Mouse (Mus musculus) hindbrain, embryonic 13.5 days (tissue): ENCODE measurements at regions not wholly inside any gene's neighbourhood (a gene's known extent, or its start where the extent isn't known, plus 50 kb on each side); places are given as distances from the start of the nearest gene placed in this dataset.

Experiments used
- ATAC-seq: fragments of 200-750 bp; cut with Nextera tagmentation; 2 replicates; pipeline ENCODE4 v1.8.0; 2017; ENCODE audit warnings: moderate TSS enrichment; ENCODE audit not compliant: low FRiP score
- H3K27ac ChIP-seq: fragments of 300-500 bp; sonication (generic); 2 replicates; pipeline ENCODE4 v1.5.1; 2015; ENCODE audit warnings: inconsistent platforms, mild to moderate bottlenecking, moderate library complexity
- H3K27me3 ChIP-seq: fragments of 300-500 bp; sonication (generic); 2 replicates; pipeline ENCODE4 v1.6.1; 2015; ENCODE audit warnings: mild to moderate bottlenecking, inconsistent platforms
- H3K36me3 ChIP-seq: fragments of 300-500 bp; sonication (generic); 2 replicates; pipeline ENCODE4 v1.6.1; 2015; ENCODE audit warnings: mild to moderate bottlenecking, inconsistent platforms
- H3K4me1 ChIP-seq: fragments of 300-500 bp; sonication (generic); replicated peaks from 2 replicates; pipeline ENCODE4 v1.6.1; 2015; ENCODE audit warnings: inconsistent platforms
- H3K4me2 ChIP-seq: fragments of 300-500 bp; sonication (generic); 2 replicates; pipeline ENCODE4 v1.6.1; 2015; ENCODE audit warnings: inconsistent platforms, mild to moderate bottlenecking, moderate library complexity
- H3K4me3 ChIP-seq: fragments of 300-500 bp; sonication (generic); 2 replicates; pipeline ENCODE4 v1.5.1; 2015; ENCODE audit warnings: mild to moderate bottlenecking, inconsistent platforms
- H3K9ac ChIP-seq: fragments of 300-500 bp; sonication (generic); 2 replicates; pipeline ENCODE4 v1.6.1; 2015; ENCODE audit warnings: mild to moderate bottlenecking, inconsistent platforms
- H3K9me3 ChIP-seq: fragments of 300-500 bp; sonication (generic); 2 replicates; pipeline ENCODE4 v1.6.1; 2016; ENCODE audit warnings: inconsistent platforms
- WGBS: fragments of 180-500 bp; shearing (Covaris S2); methylation state at CpG from one replicate; pipeline ENCODE4 v1.1.7; 2015; 5-methylcytosine and 5-hydroxymethylcytosine counted together

DNA sequence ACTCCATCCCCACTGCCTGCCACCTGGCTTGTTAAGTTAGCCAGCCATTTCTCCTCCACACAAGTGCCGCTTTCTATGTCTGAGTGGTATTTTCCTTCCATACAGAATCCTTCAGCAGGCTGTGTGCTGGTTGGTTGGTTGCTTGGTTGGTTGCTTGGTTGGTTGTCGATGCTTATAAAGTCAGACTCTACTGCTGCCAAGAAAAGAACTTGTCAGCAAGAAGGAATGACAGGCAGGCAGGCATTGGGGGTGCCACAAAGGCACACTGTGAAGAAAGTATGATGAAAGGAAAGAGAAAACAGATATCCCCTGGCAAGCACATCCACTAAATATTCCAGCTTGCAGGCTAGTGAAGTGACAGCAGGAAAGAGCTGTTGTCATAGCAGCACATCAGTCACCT is 263.0 kb upstream of the Hnrnpa3 start:
- WGBS: 69% methylated on average over 2 of the region's 2 CpGs

DNA sequence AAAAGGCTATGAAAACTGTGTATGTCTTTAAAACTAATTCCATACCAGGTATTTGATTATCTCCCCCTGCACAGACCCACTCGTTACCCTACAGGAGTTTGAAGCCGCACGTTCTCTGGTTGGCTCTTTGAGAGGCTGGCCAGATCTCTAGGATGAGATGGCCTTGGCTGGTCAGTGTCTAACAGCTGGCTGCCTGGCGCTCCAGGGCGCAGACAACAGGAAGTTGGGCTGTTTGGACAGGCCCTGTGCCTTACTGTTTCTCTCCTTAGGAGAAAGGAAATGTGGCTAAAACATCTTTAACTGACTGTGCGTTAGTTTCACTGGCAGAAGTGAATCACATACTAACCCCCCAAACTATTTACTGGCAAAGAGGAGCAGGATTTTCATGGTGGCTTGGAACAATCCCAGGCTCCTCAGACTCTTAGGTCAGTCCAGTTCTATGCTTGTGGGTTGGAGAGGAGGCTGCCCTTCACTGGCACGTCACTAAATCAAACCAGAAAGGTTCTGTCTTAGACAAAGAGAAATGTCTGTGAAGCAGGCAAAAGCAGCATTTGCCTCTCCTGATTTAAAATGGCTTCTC is 258.7 kb upstream of the Hnrnpa3 start:
- no peak overlapping the region for H3K4me2 ChIP-seq
- no peak overlapping the region for H3K4me3 ChIP-seq
- ATAC-seq: no peak
- no peaks in the 10 kb centered on the region for H3K27me3 ChIP-seq
- no peak overlapping the region for H3K9ac ChIP-seq
- no peaks in the 10 kb centered on the region for H3K36me3 ChIP-seq
- no peak overlapping the region for H3K27ac ChIP-seq
- 85% methylated on average over 7 of the region's 7 CpGs for WGBS
- H3K9me3 ChIP-seq: no peaks in the 10 kb centered on the region
- peaks cover 13% of the 10 kb centered on the region for H3K4me1 ChIP-seq

More for the DNA sequence above, 263.0 kb upstream of the Hnrnpa3 start:
- no peak overlapping the region for H3K9ac ChIP-seq
- H3K36me3 ChIP-seq: no peaks in the 10 kb centered on the region
- H3K4me3 ChIP-seq: no peak overlapping the region
- H3K27ac ChIP-seq: no peak overlapping the region
- H3K4me1 ChIP-seq: 0 out of 2 replicates have a peak, but pooled peaks cover 9% of the 10 kb centered on the region
- no peaks in the 10 kb centered on the region for H3K9me3 ChIP-seq
- no peak for ATAC-seq
- H3K4me2 ChIP-seq: no peak overlapping the region
- no peaks in the 10 kb centered on the region for H3K27me3 ChIP-seq

DNA sequence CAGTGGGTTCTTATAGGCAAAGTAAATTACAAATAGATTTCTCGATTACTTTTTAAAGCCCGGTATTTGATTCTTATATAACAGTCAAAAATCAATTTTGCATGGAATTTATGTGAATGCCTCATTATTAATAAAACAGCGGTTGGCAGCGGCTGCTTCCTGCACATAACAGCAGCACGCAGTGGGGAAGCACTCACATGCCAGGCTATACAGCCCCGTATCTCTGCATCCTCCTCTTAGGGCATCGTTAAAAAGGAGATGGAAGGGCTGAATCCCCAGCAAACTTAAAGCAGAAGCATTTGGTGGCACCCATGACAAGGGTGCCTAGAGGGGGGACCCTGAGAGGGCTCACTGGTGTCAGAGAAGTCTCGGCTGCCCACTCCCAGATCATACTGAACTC is 255.3 kb upstream of the Hnrnpa3 start:
- H3K9me3 ChIP-seq: no peaks in the 10 kb centered on the region
- H3K27me3 ChIP-seq: no peaks in the 10 kb centered on the region
- H3K4me1 ChIP-seq: peaks cover 29% of the 10 kb centered on the region
- no peak overlapping the region for H3K9ac ChIP-seq
- H3K36me3 ChIP-seq: no peaks in the 10 kb centered on the region
- 69% methylated on average over 8 of the region's 8 CpGs for WGBS
- ATAC-seq: no peak
- peak overlapping the region; percentile 25; the same call in 1 of the 2 replicates for H3K27ac ChIP-seq
- H3K4me2 ChIP-seq: no peak overlapping the region
- H3K4me3 ChIP-seq: no peak overlapping the region

DNA sequence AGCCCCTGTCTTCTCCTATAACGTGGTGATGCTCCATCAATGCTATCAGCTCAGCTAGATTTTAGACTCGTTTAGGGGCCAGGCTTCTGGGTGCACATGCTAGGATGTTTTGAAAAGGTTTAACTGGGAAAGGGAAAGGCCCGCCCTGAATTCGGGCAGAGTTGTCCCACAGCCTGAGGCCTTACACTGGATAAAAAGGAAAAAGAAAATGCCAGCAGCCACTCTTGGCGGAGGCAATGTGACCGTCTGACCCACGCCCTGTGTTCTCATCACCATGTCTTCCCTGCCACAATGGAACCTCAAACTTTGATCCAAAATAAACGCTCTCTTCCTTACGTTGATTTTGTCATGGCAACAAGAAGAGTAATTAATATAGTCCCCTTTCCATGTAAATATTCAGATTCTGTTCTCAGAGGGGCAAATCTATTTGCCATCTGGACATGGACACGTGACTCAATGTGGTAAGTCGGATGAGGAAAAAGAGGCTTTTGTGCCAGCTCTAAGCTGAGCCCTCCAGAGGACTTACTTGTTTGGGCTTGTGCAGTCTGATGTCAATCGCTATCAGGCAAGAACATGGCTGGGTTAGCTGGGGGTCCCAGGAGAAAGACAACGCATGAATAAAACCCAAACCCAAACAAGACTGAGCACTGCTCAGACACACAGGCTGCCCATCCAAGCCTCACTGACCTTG is 253.4 kb upstream of the Hnrnpa3 start:
- WGBS: 57% methylated on average over 13 of the region's 13 CpGs
- ATAC-seq: no peak
- no peak overlapping the region for H3K9ac ChIP-seq
- H3K9me3 ChIP-seq: no peaks in the 10 kb centered on the region
- no peak overlapping the region for H3K4me3 ChIP-seq
- no peak overlapping the region for H3K27ac ChIP-seq
- no peak overlapping the region for H3K4me2 ChIP-seq
- no peaks in the 10 kb centered on the region for H3K27me3 ChIP-seq
- peaks cover 29% of the 10 kb centered on the region for H3K4me1 ChIP-seq
- H3K36me3 ChIP-seq: no peaks in the 10 kb centered on the region

DNA sequence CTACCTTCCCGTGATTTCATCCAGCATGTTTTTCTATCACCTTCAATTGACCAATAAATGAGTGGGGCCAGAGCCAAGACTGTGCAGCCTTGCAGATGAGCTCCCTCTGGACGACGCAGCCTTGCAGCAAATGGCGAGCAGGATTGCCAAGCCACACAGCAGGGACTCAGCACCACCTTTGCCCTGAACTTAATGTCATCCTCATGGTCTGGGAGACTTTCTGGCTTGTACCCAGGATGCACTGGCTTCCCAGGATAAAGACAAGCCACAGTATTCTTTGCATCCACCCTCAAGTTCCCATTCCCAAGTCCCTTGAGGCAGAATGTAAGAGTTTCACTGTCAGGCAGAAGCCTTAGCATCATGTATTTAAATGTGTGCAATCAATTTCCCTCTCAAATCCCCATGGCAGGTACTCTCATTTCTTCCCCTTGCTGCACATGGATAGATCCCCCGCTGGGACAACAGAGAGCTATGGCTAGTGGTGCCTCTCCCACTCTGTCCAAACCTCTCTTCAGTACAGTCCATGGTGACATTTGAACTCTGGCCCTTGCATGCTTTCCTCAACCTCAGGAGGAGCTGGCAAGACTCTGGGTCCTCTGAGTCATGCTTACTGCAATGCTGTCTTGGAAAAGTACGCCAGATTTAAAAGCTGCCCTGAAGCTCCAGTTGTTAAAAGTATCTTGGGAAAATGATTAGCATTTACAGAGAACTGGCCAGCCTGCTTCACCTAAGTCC is 252.2 kb upstream of the Hnrnpa3 start:
- H3K4me2 ChIP-seq: no peak overlapping the region
- no peak for ATAC-seq
- peaks cover 29% of the 10 kb centered on the region for H3K4me1 ChIP-seq
- H3K4me3 ChIP-seq: no peak overlapping the region
- H3K9ac ChIP-seq: no peak overlapping the region
- 58% methylated on average over 6 of the region's 6 CpGs for WGBS
- H3K27me3 ChIP-seq: no peaks in the 10 kb centered on the region
- H3K9me3 ChIP-seq: no peaks in the 10 kb centered on the region
- H3K36me3 ChIP-seq: no peaks in the 10 kb centered on the region
- peak overlapping the region; percentile 19; the same call in 1 of the 2 replicates for H3K27ac ChIP-seq

DNA sequence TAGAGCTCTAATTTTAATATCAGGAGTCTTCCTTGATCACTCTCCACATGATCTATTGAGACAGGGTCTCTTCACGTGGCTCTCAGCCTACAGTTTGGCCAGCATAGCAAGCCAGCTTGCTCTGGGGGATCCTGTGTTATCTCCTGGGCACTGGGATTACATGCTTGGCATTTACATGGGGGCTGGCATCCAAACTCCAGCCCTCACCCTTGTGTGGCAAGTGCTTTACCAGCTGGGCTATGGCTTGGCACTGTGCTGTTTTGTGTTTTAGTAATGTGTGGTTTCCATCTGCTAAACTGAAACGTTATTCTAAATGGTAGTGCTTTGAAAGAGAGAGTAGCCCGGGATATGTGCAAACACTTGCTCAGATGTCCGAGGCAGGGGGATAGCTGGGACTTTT is 251.5 kb upstream of the Hnrnpa3 start:
- ATAC-seq: no peak

DNA sequence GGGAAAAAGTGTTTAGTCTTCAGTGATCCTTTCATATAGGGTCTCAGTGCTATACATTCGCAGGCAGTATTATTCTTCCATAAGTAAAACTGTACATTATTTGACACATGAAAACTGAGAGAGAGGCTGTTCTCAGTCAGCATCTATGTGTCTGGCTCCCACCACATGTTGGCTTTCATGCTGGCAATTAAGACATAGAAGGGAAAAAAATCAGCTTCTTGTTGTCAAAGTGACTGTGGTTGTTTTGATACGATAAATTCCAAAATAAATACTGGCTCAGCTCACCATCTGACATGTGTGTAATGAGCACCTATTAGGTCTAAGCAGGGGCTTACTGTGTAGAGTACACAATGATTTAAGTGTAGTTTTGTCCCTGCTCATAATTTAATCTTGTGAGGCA is 251.0 kb upstream of the Hnrnpa3 start:
- 91% methylated on average over 2 of the region's 2 CpGs for WGBS
- Histone ChIP-seq H3K4me2 (no peak overlapping the region), H3K4me3 (no peak overlapping the region), H3K36me3 (no peaks in the 10 kb centered on the region), H3K9me3 (no peaks in the 10 kb centered on the region), H3K4me1 (peaks cover 29% of the 10 kb centered on the region), H3K27me3 (no peaks in the 10 kb centered on the region), H3K27ac (no peak overlapping the region), H3K9ac (no peak overlapping the region)
- ATAC-seq: no peak

More for the DNA sequence above, 251.5 kb upstream of the Hnrnpa3 start:
- WGBS: 74% methylated on average over 4 of the region's 4 CpGs
- no peaks in the 10 kb centered on the region for H3K27me3 ChIP-seq
- H3K36me3 ChIP-seq: no peaks in the 10 kb centered on the region
- no peak overlapping the region for H3K4me3 ChIP-seq
- H3K4me1 ChIP-seq: peaks cover 29% of the 10 kb centered on the region
- no peaks in the 10 kb centered on the region for H3K9me3 ChIP-seq
- H3K27ac ChIP-seq: peak overlapping the region; percentile 19; the same call in 1 of the 2 replicates
- H3K4me2 ChIP-seq: no peak overlapping the region
- H3K9ac ChIP-seq: no peak overlapping the region

DNA sequence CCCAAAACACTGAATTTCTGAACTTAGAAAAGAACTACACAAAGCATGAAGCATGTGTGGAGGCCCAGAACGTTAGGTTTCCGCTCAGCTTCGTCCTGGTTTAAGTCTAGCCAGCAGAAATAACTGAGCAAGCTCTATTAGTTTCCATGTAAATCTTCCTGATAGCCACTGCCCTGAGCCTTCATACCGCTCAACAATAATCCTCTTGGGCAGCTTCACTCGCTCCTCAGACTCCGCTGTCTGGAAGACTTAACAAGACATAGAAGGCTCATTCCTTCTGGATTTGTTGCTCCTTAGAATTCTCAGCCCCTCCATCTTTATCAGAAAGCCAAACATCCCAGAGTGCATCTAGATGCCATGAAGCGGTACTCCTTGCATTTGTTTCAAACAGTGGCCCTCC is 249.3 kb upstream of the Hnrnpa3 start:
- Histone ChIP-seq H3K27me3 (no peaks in the 10 kb centered on the region), H3K4me2 (no peak overlapping the region), H3K27ac (no peak overlapping the region), H3K4me3 (no peak overlapping the region), H3K4me1 (peaks cover 22% of the 10 kb centered on the region), H3K9me3 (no peaks in the 10 kb centered on the region), H3K36me3 (no peaks in the 10 kb centered on the region), H3K9ac (no peak overlapping the region)
- no peak for ATAC-seq
- 89% methylated on average over 7 of the region's 7 CpGs for WGBS

DNA sequence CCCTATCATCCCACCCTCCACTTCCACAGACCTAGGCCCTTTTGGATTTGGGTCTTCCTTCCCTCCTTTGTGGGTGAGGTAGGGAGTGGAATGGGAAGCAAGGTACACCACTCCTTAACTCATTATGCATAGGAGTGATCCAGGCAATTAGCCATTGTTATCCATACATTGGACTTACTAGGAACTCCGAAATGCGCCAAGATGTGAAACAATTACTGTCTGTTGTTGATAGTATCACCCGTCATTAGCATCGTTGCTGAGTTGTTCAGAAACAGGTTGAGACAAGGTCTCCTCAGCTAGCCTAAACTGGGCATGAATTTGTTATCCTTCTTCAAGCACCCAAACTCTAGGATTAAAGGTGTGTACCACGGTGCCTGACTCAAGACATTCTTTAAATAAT is 246.3 kb upstream of the Hnrnpa3 start:
- Histone ChIP-seq H3K4me2 (no peak overlapping the region), H3K4me1 (no peaks in the 10 kb centered on the region), H3K27ac (no peak overlapping the region), H3K9me3 (no peaks in the 10 kb centered on the region), H3K9ac (no peak overlapping the region), H3K4me3 (no peak overlapping the region), H3K27me3 (no peaks in the 10 kb centered on the region), H3K36me3 (no peaks in the 10 kb centered on the region)
- no peak for ATAC-seq
- WGBS: 86% methylated on average over 5 of the region's 5 CpGs

DNA sequence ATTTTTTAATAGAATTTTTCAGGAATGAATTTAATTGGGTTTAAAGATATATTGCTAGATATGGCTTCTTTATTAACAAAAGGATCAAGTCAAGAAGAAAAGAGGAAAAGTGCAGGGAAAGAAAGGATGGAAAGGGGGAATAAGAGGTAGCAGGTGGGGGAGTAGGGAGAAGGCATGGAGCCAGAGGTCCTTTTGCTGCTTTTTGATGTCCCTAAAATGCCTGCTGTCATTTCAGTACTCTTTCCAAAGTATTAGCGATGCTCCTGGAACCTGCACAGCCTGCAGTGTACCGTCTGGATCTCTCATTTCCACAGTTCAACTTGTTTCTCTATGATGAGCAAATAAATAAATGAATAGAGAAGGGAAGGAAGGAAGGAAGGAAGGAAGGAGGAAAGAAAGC is 240.4 kb upstream of the Hnrnpa3 start:
- H3K4me2 ChIP-seq: no peak overlapping the region
- H3K9ac ChIP-seq: no peak overlapping the region
- no peaks in the 10 kb centered on the region for H3K27me3 ChIP-seq
- no peaks in the 10 kb centered on the region for H3K9me3 ChIP-seq
- H3K4me3 ChIP-seq: no peak overlapping the region
- H3K27ac ChIP-seq: no peak overlapping the region
- no peak for ATAC-seq
- no peaks in the 10 kb centered on the region for H3K36me3 ChIP-seq
- peaks cover 11% of the 10 kb centered on the region for H3K4me1 ChIP-seq
- 88% methylated on average over 2 of the region's 2 CpGs for WGBS

DNA sequence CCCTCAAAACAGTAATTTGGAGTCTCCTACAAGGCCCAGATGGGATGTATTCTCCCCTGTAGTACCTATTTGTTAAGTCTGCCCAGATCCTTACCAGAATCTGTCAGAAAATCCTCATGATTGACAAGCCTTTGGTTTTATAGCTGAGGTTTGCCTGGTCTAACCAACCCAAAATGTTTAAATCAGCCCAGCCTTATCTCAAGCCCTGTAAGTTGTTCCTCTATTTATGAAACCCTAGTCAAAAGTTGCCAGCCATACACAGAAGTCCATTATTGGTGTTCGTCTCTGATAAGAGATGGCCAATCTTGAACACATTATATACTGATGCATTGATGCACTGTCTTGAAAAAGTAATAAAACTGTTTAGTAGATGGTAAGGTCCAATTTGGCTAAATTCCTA is 239.9 kb upstream of the Hnrnpa3 start:
- H3K27me3 ChIP-seq: no peaks in the 10 kb centered on the region
- no peak overlapping the region for H3K4me2 ChIP-seq
- no peak overlapping the region for H3K4me3 ChIP-seq
- H3K9me3 ChIP-seq: no peaks in the 10 kb centered on the region
- no peak overlapping the region for H3K27ac ChIP-seq
- 89% methylated on average over 1 of the region's 1 CpGs for WGBS
- H3K36me3 ChIP-seq: no peaks in the 10 kb centered on the region
- H3K9ac ChIP-seq: no peak overlapping the region
- peaks cover 16% of the 10 kb centered on the region for H3K4me1 ChIP-seq
- no peak for ATAC-seq

DNA sequence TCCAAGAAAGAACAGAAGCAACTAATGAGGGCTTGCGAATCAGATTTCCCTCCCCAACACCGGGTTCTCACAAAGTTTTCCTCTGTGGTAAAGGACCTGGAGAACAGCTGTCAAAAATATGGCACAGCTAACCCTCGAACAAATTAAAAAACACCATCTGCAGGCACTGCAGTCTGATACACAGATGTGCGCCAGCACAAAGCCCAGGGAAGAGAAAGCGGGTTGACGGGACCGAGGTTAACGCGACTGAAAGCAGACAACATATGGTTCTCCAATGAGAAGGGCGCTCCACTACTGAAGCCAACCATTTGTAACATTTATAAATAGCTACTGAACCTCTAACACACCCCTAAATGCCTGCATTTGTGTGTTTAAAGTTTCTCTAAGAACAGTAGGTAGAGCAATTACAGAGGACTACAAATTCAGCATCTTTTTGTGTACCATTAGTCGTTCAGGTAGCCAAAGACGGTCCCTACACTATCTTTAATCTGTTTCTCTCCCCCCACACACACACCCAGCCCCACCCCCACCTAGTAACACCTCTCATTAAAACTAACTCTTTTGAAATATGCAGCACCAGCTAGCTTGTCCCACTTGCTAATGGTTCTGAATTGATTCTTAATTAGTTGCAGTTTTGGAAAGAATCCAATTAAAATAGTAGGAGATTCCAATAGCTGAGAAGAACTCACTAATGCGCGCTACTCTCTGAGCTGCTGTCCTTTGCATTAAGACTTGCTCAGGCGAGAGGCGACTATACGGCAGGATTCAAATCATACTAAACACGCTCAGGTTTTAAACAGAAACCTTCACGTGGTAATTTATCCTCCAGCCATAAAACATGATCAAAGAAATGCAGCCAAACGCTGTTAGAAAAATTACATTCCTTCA is 236.0 kb upstream of the Hnrnpa3 start:
- ATAC-seq: peak; percentile 67; the same call in 1 of the 2 replicates
- no peaks in the 10 kb centered on the region for H3K9me3 ChIP-seq
- no peaks in the 10 kb centered on the region for H3K36me3 ChIP-seq
- H3K4me1 ChIP-seq: peaks cover 34% of the 10 kb centered on the region
- H3K4me2 ChIP-seq: no peak overlapping the region
- peak overlapping the region; percentile 88 for H3K27ac ChIP-seq
- H3K9ac ChIP-seq: no peak overlapping the region
- H3K27me3 ChIP-seq: no peaks in the 10 kb centered on the region
- H3K4me3 ChIP-seq: no peak overlapping the region
- WGBS: 53% methylated on average over 20 of the region's 20 CpGs
